Mouse (Mus musculus): ENCODE results near the gene Limch1. TPM values are rescaled to one million over a fixed set of nuclear protein-coding genes. Genes with fewer than 3 reads are reported as not detected.

The Limch1 gene
- polyA plus RNA-seq, 1 experiment from 2014 or later: 12.9 TPM

DNA sequence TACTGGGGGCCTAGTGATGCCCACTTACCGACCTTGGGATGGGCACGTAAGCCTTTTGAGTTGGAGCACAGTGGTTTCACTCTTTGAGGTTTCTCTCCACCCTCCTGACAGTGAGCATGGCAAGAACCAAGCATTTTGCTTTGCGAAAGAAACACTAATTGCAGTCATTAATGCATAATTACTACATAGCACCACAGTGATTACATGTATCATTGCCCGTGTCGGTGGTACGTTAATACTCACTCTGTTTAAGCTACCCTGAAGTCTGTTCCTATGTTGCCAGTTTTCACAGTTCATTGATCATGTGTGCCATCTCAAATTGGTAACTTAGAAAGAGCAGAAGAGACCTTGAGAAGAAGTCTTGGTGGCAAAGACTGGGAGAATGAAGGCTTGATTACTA, 127.1 kb downstream of the Limch1 start:
- DNase-seq (ENCODE audit: low spot score): no peak

DNA sequence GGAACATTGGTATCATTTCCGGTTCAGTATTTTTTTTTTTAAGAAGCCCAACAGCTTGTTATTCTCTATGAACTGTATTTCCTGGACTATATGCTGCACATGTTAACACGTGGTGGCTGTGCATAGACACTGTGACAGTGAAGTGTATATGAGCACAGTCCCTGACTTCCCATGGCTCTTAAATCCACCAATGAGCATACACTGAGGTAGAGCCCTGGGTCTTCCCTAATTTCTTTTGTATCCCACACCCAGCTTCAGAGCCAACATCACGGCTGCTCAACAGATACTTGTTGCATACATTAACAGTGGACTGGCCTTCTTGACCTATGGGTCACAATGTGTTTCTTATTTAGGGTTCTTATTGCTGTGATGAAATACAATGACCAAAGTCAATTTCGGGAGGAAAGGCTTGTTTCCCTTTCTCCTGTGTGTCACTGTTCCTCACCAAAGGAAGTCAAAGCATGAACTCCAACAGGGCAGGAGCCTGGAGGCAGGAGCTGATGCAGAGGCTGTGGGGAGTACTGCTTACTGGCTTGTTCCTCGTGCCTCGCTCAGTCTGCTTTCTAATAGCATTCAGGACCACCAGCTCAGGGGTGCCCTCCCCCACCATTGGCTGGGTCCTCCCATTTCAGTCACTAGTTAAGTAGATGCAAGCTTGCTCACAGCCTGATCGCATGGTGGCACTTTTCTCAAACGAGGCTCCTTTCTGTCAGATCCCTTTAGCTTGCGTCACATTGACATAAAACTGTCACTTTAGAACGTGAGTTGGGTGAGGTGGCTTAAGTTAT, 130.6 kb downstream of the Limch1 start:
- DNase-seq (ENCODE audit: low spot score): no peak

DNA sequence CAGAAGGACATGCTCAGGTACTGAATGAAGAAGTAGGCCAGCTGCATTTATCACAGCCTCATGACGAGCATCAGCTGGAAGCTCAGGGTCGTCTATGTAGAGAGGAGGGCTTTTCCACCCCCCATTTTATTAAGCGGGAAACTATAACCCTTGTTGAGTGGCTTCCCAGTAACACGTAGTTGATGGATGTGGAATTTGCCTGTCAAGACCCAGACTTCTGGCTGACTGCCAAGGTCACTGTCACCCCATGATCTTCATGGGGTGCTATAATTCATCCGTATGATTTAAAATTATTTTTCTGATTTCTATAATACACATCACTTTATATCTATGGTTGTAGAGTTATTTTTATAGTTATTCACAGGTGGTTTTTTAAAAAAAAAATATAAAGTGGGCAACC, 131.4 kb downstream of the Limch1 start:
- DNase-seq (ENCODE audit: low spot score): no peak

DNA sequence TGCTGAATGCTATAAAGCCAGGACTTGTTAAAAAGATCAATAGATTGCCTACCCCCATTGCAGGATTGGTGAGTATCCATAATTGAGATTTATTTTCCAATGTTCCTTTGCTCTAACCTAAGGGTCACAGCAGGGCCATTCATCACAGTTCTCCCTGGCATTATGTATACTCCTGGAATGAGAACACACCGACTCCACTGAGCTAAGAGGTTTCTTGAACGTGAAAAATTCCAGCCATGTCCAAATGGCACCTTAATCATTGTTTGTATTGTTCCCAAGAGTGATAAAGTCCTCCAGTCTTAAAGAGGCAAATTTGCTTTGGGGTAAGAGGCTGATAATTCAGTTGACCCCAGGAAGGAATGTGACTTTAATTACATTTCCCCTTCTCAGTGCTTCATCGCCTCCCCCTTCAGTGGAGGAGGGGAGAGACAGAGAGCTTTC, 136.3 kb downstream of the Limch1 start:
- no peak for DNase-seq (ENCODE audit: low spot score)

DNA sequence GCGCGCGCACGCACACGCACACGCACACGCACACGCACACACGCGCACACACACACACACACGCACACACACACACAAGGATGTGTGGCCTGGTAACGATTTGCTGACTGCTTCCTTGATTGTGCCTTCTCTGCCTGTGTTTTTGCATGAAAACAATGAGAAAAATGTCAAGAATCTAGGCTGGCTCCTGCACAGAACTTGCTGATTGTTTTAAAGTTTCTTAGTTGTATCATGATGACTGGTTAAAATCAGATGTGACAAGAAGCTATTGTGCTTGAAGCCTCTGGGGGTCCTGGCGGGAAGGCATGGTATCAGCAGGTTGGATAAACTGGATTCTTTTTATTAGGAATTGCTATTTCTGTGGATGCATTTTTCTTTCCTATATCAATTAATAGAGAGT, 137.1 kb downstream of the Limch1 start:
- DNase-seq (ENCODE audit: low spot score): no peak

DNA sequence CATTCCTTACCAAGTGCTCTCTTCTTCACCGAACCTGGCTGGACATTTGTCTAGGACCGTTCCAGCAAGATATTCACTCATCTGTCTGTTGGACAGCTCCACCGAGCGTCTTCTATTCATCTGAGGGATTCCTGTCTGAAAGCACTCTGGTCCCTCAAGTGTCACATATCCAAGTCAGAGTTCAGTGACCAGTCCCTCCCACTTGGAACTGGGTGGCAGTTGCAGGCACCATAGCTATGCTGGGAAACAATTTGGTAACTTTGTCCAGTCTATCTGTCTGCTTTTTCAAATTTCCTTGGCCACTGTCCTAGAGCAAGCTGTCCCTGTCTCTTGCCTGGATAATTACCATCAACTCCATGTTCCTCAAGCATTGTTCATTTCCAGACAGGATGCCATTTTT, 138.9 kb downstream of the Limch1 start:
- no peak for DNase-seq (ENCODE audit: low spot score)

DNA sequence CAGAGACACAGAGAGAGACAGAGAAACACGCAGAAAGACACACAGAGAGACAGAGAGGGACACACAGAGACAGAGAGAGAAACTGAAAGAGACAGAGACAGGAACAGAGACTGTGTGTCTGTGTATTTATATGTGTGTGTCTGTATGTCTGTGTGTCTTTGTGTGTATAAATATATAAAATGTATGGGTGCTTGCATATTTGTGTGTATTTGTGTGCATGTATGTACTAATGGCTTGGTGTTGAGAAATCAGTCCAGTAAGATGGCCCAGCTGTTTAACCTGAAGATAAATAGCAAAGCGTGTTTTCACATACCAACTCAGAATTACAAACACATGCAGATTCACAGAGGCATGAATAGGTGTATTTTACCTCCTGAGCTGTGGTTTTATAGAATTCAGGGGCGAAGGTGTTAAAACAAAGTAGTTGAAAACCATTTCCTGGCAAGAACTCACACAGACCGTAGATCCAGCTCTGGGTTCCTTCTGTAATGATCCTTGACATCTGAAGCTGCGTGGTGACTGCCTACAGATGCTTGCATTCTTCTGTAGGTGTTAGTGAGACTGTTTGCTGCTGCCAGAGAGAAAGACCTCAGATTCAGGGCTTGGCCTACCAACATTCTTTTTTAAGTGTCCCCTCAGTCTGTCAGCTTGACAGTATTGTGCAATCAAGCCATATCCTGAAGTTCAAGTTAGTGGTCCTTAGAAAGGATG, 140.9 kb downstream of the Limch1 start:
- DNase-seq (ENCODE audit: low spot score): no peak

DNA sequence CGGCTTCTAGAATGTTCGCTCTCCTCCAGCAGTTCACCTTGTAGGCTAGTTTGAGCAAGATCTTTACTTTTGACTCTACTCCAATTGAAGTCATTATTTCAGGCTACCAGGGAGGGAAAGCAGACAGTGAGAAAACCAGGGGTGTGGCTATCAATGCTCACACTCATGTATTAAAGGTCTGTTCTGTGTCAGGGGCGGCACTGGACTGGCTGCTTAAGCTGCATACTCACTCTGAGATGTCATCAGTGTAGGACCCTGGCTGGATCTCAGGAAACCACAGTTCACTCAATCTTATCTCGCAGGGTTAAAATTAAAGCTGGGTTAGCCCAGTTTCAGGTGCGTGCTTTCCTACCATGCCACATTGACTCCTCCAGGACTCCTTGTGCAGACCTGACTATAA, 142.4 kb downstream of the Limch1 start:
- DNase-seq (ENCODE audit: low spot score): no peak

DNA sequence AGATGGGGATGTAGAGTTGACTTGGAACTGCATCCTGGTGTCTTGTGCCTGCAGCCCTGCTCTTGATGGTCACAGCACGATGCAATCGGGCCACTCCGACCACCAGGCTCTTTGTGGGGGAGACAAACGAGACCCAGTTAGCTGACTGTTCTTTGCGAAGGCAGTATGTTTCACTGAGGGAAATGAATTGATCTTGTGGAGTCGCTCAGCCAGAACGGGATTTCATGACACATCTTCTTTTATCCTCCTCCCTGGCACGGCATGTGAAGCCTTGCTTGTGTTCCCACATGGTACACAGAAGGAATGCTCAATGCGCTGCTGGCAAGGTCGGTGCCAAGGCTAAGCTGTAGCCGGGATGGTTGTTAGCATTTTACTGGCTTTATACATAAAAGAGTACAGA, 143.7 kb downstream of the Limch1 start:
- DNase-seq (ENCODE audit: low spot score): no peak

DNA sequence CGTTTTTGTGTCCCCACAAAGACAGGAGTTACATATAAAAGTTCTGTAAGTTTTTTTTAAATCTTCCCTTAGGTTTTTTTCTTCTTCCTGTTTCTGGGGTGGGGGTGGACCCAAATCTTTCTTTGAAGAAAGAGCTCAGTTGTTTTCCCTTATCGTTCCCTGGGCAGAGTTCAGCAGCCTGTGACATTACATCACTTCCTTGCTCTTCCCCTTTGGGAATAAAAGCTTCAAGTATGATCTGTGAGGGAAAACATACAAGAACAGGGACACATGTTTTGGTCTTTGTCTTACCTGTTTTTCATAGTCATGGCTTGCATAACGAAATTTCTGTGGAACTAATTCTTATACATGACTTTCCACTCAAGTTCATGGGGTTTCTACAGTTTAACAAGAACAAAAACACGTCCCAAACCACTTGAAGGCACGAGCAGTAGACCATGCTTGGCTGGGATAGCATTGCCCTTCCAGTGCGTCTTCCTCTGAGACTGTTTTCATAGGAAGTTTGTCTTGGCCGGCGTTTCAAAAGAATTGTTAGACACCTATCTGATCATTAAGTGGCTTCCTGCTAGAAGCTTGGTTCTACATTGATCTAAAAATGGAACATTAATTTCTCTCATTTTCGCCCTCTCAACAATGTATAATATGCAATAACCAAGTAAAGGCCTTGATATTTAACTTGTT, 150.0 kb downstream of the Limch1 start:
- DNase-seq (ENCODE audit: low spot score): no peak

DNA sequence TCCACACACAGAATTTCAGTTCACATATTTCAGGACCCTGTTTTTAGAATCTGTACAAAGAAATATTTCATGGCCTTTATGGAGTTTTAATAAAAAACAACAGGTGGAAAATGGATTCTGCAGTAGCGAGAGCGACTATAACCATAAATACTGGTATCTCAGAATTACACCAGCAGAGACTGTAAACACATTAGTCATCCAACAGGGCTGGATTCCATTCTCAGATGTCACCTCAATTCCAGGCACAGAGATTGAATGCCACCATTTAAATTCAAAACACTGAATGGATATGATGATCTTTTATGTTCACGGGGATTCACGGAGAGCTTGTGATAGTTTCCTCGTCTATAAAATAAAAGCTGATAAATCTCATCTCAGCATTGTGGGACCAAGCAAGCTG, 152.0 kb downstream of the Limch1 start:
- no peak for DNase-seq (ENCODE audit: low spot score)

DNA sequence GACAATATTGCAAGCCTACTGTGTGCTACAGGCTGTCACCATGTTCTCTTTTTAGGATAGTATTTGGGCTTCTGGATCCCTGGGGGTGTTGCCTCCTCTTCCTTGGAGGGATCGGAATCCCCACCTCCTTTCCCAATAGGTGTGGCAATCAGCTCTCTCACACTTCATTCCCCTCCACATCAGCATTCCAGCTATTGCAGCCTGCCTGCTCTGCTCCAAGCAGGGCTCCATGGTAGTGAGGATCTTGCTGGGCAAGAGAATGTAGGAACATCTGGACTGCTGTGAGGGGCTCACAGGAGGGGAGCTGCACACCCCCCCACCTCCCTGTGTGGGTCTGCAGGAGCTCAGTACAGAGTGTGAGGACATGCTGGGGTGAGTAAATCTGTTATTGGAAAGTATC, 152.6 kb downstream of the Limch1 start:
- DNase-seq (ENCODE audit: low spot score): no peak

DNA sequence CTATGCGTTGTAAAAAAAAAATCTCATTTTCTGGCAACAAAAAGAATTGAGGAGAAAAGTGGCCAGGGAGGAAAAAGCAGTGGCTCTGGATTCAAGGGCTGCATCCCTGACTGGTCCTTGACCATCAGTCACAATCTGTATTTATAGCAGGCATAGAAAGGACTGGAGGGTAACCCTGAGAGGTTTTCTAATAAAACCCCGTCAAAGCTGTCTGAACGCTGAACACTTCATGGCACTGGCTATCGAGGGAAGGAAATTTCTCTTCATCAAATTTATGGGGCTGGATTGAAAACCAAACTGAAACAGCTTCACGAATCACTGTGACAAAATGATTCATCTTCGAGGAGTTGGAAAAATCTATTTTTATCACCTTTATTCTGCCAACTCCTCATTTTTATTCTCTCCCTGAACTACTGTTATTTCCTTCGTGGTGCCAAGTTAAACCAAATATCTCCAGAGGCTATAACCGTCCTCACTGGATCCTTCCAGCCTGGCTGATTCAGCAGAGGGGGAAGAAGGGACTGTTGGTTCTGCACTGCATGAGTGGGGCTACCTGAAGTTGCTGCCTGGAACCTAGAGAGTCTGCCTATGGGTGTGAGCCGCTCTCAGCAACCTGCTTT, 153.3 kb downstream of the Limch1 start:
- no peak for DNase-seq (ENCODE audit: low spot score)

DNA sequence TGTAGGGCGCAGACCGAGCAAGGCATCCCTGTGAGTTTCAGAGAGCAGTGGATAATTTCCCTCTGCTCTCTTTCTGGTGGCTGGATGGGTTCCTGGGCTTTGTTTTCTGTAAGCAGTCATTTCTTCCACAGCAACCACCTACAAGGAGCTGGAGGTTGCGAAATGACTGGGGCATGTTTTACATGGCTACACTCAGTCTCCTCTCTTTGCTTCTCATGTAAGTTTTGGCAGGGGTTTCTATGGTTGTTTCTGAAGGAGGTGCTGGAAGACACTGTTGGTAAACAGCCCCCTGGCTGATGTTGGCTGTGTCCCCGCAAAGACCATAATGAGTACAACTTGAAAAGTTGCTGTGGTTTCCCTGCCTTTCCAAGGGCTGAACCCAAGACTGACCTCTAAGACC, 155.5 kb downstream of the Limch1 start:
- DNase-seq (ENCODE audit: low spot score): no peak

DNA sequence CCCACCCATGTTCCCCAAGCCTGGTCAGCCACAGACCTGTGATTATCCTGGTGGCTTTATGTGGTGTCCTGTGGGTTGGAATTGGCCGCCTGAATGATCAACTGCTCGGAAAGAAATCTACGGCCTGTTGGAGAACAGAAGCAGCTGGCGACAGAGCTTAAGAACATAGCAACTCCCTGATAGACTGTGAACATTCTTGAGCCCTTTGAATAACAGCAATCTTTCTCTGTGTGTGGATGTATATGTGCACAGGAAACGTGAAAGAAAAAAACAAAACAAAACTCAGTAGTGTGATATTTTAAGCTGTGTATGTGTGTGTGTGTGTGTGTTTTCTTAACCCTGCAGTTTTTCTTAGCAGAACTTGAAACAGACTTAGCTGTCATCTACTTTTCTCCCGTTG, 159.2 kb downstream of the Limch1 start:
- DNase-seq (ENCODE audit: low spot score): no peak

DNA sequence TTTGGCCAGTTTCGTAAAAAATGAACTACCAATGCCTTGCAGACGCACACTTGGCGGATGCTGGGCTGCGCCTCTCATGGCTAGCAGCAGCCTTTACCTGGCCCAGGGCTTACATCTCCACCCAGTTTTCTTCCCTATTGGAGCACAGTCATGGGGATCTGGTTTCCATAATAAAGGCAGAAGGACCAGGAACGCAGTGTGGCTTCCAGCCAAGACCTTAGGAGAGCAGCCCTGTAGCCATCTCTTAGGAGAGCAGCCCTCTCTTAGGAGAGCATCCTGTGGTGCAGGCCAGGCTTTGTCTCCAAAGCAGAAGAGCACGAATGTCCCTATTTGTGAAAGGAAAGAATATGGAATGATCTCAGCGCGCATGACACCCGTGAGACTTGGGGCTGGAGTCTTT, 163.3 kb downstream of the Limch1 start:
- DNase-seq (ENCODE audit: low spot score): no peak

DNA sequence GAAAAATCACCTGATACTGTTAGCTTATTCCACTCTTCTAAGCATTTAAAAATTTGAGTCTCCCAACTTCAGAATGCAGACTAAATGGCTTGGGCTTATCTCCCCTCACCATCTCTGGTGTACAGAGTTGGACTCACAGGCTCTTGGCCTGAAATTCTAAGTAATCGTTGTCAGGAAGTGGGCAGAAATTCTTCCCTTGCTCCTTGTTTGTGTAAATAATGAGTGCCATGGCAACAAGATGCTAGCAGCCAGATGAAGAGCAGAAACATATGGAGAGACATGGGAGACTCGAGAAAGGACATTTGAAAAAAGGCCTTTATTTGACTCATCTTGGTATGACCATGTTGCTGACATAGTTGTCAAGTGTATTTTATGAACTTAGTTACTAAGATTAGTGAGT, 164.3 kb downstream of the Limch1 start:
- no peak for DNase-seq (ENCODE audit: low spot score)

DNA sequence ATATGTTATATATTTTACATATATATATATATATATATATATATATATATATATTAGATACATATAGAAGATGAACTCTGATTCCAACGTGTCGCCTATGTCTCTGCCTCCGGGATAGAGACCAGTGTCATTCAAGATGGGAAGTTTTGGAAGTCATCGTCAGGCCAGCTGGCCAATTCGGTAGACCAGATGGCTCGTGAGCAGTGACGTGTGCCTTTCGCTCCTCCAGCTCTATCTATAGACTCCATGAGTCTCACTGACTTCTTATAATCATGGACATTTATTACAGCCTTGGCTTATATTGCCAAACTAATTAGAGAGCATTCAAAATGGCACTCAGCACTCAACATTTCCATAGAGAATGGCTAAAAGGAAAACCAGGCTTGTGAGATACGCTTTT, 165.0 kb downstream of the Limch1 start:
- no peak for DNase-seq (ENCODE audit: low spot score)

DNA sequence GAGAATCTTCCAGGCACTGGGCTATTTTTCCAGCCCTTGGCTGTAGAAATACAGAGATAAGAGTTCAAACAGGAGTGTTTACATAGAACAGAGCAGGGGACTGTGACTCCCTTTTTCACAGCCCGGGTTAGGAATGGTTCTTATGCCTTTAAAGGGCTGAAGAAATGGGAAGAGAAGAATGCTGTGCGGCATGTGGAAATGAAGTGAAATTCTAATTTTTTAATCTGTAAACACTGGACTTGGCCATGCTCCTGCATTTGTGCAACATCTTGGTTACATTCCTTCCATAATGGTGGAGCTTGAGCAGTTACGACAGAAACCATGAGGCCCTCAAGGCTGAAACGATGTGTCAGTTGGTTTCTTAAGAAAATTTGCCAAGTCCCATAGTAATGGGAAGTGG, 165.4 kb downstream of the Limch1 start:
- DNase-seq (ENCODE audit: low spot score): no peak

DNA sequence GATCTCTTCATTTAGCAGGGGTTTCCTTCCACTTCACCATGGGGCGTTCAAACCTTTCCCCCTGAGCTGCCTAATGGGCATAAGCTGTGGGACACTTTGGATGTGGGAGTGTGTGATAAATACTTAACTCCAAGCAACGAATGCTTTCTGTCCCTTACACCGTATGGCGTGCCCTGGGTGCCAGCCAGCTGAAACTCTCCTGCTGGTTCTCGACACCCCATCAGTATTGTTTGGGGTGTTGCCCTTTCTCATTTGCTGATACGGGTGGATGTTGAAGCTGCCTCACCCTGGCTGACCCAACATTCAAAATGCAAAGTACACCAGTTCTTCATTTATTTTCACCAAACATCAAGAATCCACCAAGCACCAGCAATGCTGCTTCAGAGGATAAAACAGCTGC, 168.2 kb downstream of the Limch1 start:
- no peak for DNase-seq (ENCODE audit: low spot score)

DNA sequence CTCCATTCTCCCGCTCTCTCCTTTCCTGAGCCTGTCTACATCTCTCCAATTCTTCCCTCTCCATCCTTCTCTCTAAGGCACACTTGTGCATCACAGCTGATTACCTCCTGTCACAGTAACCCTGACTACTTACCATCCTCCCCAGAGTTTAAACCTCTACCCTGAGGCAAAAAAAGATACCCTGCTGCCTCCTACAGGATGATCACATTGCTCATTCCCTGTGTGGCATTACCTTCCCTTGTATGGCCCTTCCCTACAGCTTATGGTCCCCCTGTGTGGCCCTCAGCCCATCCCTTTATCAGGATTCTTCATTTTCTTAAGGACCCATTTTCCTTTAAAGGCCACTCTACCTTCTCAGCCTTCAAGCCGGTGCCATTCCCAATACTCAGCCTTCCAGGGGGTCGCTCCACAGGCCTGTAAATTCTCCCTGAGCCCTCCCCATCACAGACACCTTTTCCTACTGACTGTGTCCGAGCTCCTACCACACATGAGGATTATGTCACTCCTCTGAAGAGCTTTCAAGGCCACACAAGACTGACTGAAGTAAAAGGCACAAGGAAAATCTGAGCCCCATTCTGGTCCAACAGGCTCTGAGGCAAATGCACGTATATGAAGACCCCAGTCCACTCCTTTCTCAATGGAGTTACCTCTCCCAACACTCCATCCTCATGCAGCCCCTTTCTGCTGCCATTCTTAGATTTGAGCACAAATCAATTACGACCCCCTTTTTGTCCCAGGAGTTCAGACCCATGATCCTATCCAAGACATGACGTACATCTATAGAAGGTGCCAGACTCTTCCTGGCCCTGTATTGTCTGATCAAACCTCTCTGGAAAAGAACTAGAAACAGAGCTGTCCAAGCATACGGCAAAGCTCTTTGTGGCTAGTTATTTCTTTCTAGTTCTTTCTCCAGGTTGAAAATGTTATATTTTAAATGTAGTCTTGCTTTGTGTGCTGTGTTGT, 172.0 kb downstream of the Limch1 start:
- no peak for DNase-seq (ENCODE audit: low spot score)

Data from thymus, postnatal 0 days (tissue).